Mouse (Mus musculus) brain, adult 2 months (tissue): ENCODE measurements around the gene Prkch.

Source experiments
- DNase-seq: peaks from one replicate; pipeline ENCODE4 v3.0.0; 2011; ENCODE audit warnings: low read depth, low spot score

Gene Prkch

GRCm38 (mm10) chr12:73609676-73610545 lies 25.3 kb downstream of the Prkch start:
- no peak for DNase-seq

GRCm38 (mm10) chr12:73610831-73611370 lies 26.3 kb downstream of the Prkch start:
- DNase-seq: no peak

DNA sequence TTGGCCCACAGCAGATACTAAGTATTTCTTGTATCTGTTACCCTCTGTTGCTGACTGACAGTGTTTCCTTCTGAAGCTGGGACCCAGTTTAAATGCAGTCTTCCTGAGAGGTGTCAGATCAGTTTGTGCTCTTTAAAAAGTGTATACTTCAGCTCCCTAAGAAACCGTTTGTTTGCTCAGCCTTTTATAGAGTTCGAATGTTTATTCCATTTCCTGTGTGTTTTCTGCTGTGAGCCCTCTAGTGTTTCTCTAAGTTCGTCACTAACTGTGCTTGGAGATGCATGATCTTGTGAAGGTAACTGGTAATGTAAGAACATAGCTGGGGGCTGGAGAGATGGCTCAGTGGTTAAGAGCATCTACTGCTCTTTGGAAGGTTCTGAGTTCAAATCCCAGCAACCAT lies 27.1 kb downstream of the Prkch start:
- DNase-seq: no peak

- DNase-seq: peak; percentile 24
These were observed 28.6 kb downstream of the Prkch start for GRCm38 (mm10) chr12:73613183-73613582.

- no peak for DNase-seq
These were observed 33.1 kb downstream of the Prkch start for GRCm38 (mm10) chr12:73617652-73618051.

DNA sequence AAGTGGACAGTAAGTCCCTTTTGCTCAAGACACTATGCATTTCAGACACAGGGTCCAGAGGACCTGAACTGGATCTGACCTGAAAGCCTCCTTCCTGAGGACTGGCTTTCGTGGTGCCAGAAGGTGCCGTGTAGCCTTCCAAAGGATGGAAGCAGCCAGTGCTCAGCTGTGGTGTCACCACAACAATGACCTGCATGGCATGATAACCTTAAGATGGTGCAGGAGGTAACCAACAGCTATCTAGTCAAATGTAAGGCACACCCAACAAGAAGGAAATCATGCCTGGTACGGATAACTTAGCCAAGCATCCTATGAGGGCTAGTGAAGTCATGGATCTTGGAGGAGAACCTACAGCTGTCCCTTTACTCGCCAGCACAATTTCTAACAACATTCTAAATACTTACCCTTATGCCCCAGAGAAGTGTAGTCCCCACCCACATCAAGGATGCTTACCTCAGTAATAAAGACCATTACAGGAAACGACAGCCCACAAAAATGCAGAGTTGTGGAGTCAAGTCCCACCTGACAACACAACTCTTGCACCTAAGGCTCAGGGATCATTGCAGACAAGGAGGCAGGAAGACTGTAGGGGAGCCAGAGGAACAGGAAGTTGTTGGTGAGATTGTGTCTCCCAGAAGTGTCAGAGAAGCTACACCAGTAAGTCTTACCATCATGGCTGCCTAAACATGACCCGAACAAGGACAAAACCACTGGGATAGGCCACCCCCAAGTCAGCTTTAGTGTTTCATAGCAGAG lies 40.9 kb downstream of the Prkch start:
- no peak for DNase-seq

DNA sequence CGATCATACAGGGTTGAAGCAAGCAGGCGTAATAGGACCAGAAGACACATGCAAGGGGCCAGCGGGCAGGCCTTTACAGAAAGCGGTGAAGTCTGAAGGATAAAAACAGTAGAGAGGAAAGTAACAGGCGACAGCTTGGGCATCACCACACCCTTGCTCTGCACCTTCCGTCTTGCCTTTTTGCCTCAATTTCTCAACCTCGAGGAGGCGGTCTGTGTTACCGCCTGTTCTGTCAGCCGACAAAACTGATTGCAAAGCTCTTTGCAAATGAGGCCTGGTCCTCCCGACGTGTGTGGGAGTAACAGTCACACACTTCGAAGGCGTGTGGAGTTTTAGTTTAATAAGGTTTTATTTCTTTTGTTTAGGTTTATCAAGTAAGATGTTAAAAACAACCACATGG lies 43.3 kb downstream of the Prkch start:
- no peak for DNase-seq

DNA sequence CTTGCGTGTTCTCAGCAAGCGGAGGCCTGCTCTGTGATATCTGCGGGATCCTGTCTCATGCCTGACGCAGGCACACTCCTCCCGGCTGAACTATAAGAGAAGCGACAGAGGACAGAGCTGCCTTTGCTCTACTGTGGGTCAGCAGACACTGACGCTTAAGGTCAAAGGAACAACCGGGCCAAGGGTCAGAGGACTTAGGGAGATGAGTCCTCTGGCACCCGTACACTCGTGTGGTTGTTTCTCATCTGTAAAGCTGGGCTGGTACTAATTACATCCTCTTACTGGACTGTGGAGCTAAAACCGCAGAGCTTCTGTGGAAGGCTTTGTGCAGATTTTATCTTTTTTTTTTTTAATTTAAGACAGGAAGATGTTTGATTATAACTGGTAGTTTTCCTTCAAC lies 46.0 kb downstream of the Prkch start:
- DNase-seq: no peak

- DNase-seq: no peak
These were observed 46.6 kb downstream of the Prkch start for GRCm38 (mm10) chr12:73631148-73631547.

- no peak for DNase-seq
These were observed 48.2 kb downstream of the Prkch start for GRCm38 (mm10) chr12:73632671-73633244.

GRCm38 (mm10) chr12:73633707-73634106 lies 49.1 kb downstream of the Prkch start:
- no peak for DNase-seq

GRCm38 (mm10) chr12:73639571-73639970 lies 55.0 kb downstream of the Prkch start:
- no peak for DNase-seq

- no peak for DNase-seq
These were observed 56.6 kb downstream of the Prkch start for GRCm38 (mm10) chr12:73641183-73641582.

- no peak for DNase-seq
These were observed 60.6 kb downstream of the Prkch start for GRCm38 (mm10) chr12:73645216-73645615.

- peak; percentile 43 for DNase-seq
These were observed 63.1 kb downstream of the Prkch start for GRCm38 (mm10) chr12:73647686-73648085.

- DNase-seq: no peak
These were observed 72.1 kb downstream of the Prkch start for GRCm38 (mm10) chr12:73656568-73657204.

GRCm38 (mm10) chr12:73663421-73663820 lies 78.8 kb downstream of the Prkch start:
- DNase-seq: no peak

DNA sequence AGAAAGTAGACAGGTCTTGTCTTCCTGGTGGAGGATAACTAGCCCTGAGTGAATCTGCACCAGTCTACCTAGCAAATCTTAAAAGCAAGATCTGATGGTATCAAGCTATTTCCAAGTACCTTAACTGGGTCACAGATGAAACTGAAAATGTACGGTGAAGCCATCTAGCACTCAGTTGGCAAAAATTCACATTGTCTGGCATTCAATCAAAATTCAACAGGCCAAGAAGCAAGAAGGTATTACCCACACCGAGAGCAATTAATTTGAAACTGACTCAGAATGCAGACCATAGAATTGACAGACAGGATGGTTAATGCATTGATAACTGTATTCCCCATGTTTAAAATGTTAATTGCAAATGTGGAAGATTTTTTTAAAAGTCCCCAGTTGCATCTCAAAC lies 82.1 kb downstream of the Prkch start:
- DNase-seq: peak; percentile 18

DNA sequence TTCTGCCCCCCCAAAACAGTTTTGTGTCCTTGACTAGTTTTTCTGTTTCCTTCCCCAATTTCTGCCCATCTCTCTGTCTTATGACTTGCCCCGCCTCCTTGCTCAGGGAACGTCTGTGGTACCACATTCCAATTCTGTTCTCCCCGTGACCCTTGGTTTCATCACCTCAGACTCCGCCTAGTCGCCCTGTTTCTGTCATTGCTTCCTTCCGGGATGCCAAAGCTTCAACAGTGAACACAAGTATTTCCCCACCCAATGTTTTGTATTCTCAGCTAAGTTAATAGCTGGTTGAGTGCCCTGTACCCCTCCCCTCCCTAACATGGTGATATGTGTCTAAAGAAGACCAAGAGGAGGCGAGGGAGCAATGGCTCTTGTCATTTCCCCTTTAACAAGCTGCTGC lies 83.0 kb downstream of the Prkch start:
- no peak for DNase-seq

- DNase-seq: no peak
These were observed 86.1 kb downstream of the Prkch start for GRCm38 (mm10) chr12:73670739-73671138.

- DNase-seq: peak; percentile 25
These were observed 86.9 kb downstream of the Prkch start for GRCm38 (mm10) chr12:73671540-73671939.

DNA sequence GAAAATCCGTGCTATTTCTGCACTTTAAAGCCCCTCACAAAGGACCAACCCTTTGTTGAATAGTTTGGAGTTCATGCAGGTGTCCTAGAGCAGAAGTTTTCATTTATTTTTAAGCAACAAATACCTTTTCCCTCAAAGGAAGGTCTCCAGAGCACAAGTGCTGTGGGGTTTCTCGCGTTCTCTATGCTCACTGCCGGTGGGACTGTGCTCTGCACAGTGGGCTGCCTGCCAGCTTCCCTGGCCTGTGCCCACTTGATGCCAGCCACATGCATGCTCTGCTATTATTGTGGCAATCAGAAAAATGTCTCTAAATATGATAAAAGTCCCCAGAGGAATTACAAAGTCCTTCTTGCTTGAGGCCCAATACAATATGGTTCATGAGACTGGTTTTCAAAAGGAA lies 87.4 kb downstream of the Prkch start:
- DNase-seq: no peak
